Mouse (Mus musculus) layer of hippocampus, adult 2 months (tissue): ENCODE results near the gene Armc12. TPM values are rescaled to one million over a fixed set of nuclear protein-coding genes. Genes with fewer than 3 reads are reported as not detected.
A peak's percentile ranks its signal among the peaks of the same experiment; 100 is the strongest.

Experiments
- DNase-seq, 2 experiments: peaks; one replicate each; pipeline ENCODE4 v3.0.0; 2022; ENCODE audit warnings: low spot score in 2 of 2
- H3K27ac ChIP-seq: fragments of 200-600 bp; 2 replicates; pipeline ENCODE4 v1.8.1; 2022
- H3K4me3 ChIP-seq: fragments of 200-600 bp; 2 replicates; pipeline ENCODE4 v1.8.1; 2022; ENCODE audit warnings: mild to moderate bottlenecking
- CTCF ChIP-seq: fragments of 200-600 bp; conservative IDR thresholded peaks from 2 replicates; pipeline ENCODE4 v1.8.1; 2022; ENCODE audit warnings: antibody characterized with exemption, mild to moderate bottlenecking, moderate library complexity
- long read RNA-seq, 2 experiments: library from polyadenylated mRNA; stranded (forward); transcript quantifications; one replicate each; pipeline ENCODE4 v2.0.0; 2021; ENCODE audit warnings: borderline mapping rate in 2 of 2
- total RNA-seq, 2 experiments: library from RNA; stranded (reverse); gene quantifications; 2 replicates each; pipeline ENCODE4 v1.2.3; 2021

The Armc12 gene
- not detected for total RNA-seq
- long read RNA-seq, experiment 1 = 0 reads
- long read RNA-seq, experiment 2 = 0 reads

DNA sequence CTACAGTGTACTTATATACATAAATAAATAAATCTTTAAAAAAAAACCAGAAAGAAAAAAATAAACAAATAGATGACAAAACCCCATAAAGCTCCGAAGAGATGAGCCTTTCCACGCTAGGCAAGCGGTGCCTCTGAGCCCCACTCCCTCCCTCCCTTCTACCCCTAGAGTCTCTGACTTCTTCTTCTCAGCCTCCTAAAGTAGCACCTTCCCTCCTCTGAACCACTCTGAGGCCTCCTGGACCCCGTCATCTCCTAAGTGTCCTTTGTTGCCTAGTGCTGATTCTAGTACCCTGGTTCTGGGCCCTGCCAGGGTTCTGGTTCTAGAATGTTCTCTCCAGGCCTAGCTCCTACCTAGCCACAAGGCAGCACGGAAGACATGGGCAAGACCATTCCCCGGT, at the start of gene Armc12:
Armc12 (plus strand) TSS at position 301 of the 400 bp plus-strand sequence.
- no peak within 1 kb of the TSS for H3K4me3 ChIP-seq
- H3K27ac ChIP-seq = no peak within 1 kb of the TSS
- TF ChIP-seq CTCF = no peak
- DNase-seq = no peak

DNA sequence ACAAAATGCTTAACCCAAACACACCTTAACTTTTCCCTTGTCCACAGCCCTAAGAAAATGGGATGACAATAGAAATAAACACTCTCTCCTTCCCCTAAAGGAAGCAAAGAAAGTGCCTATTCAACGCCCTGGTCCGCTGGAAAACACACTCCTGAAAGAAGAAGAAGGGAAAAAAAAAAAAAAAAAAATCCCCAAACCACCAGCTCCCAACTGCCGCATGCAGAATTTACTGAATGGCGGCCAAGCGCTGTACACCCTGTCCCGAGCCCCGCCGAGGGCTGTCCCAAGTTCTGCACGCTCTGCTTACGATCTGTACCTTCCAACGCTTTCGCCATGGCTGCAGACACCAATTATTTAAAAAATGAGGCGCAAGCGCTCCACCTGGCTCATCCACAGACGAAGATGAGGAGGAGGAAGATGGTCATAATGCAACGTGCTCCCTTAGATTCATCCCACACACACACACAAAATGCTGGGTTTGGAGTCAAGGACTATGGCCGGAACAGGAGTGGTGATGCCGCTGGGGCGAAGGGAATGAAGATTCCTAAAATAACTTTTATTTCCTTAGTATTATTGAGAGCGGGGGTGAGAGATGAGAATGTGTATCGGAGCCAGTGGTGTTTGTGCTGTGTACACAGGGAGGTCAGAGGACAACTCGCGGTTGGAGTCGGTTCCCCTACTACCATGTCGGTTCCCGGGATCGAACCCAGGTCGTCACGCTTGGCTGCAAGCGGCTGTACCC, 45.7 kb upstream of the Armc12 start:
- H3K27ac ChIP-seq = peak overlapping the region; percentile 86
- peak in 1 of 2 experiments; percentile 30 for DNase-seq
- peak overlapping the region; percentile 65 for H3K4me3 ChIP-seq
- TF ChIP-seq CTCF = no peak

DNA sequence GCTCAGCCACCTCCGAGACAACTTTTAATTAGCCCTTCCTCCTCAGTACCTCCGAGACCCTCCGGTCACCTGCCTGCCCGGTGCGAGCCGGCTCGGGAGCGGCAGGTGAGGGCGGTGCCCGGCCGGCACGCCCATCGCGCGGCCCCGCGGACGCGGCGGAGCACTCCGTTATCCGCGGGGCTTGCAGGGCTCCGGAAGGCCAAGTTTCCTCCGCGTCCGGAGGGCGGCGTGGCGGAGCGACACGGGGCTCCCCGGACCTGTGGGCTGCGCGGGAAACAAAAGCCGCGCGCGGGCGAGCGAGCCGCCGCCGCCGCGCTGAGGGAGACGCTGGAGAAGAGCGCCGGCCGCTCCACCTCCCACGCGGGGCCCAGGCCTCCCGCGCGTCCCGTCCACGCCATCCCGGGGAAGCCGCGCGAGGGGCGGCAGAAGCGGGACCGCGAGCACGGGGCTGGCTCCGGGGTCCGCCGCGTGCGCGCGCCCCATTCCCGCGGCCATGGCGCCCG, 45.1 kb upstream of the Armc12 start:
- H3K4me3 ChIP-seq = peak overlapping the region; percentile 65
- peak overlapping the region; percentile 86 for H3K27ac ChIP-seq
- DNase-seq = peak in 1 of 2 experiments; percentile 28
- peak; percentile 45 for TF ChIP-seq CTCF

- Histone ChIP-seq H3K4me3 (peak overlapping the region; percentile 65), H3K27ac (peak overlapping the region; percentile 86; the same call in 1 of the 2 replicates)
- TF ChIP-seq CTCF = no peak
- peak; percentile 96 to 97 for DNase-seq
Observed at GRCm38 (mm10) chr17:28485977-28486400, 44.6 kb upstream of the Armc12 start.

GRCm38 (mm10) chr17:28486720-28487119, 43.9 kb upstream of the Armc12 start:
- TF ChIP-seq CTCF = no peak
- no peak for DNase-seq
- H3K27ac ChIP-seq = no peak overlapping the region
- H3K4me3 ChIP-seq = no peak overlapping the region

GRCm38 (mm10) chr17:28487584-28488257, 42.9 kb upstream of the Armc12 start:
- peak overlapping the region; percentile 36; the same call in 1 of the 2 replicates for H3K27ac ChIP-seq
- DNase-seq = no peak
- H3K4me3 ChIP-seq = no peak overlapping the region
- no peak for TF ChIP-seq CTCF

DNA sequence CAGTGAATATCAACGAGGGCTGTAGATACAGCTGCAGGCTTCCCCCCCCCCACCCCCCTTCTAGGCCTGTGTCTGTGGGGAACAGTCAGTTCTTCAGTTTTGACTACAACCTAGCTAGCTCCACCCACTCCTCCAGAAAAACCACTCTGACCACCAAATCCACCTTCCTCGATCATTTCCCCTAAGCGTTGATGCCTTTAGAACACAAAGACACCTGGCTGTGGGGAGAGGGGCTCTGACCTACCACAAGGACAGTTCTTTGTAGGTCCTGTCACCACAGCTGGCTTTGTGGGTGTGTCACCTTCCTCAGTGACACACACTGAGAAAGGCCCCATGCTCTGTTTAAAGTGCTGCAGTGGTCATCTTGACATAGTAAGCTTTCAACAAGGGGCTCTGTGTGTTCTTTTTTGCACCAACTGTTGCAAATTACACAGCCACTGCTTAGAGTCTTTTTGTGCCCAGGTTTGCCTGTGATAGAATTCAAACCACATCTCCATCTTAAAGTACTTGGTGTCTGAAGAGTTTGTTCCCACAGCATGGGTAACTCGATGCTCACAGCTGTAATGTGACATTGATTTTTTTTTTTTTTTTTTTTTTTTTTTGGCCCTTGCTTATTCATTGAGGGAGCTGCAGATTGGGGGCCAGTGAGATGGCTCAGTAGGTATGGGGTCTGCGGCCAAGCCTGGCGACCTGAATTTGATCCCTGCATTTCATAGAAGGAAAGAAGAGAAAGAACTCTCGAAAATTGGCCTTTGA, 42.2 kb upstream of the Armc12 start:
- TF ChIP-seq CTCF = no peak
- H3K4me3 ChIP-seq = no peak overlapping the region
- DNase-seq = no peak
- H3K27ac ChIP-seq = no peak overlapping the region

DNA sequence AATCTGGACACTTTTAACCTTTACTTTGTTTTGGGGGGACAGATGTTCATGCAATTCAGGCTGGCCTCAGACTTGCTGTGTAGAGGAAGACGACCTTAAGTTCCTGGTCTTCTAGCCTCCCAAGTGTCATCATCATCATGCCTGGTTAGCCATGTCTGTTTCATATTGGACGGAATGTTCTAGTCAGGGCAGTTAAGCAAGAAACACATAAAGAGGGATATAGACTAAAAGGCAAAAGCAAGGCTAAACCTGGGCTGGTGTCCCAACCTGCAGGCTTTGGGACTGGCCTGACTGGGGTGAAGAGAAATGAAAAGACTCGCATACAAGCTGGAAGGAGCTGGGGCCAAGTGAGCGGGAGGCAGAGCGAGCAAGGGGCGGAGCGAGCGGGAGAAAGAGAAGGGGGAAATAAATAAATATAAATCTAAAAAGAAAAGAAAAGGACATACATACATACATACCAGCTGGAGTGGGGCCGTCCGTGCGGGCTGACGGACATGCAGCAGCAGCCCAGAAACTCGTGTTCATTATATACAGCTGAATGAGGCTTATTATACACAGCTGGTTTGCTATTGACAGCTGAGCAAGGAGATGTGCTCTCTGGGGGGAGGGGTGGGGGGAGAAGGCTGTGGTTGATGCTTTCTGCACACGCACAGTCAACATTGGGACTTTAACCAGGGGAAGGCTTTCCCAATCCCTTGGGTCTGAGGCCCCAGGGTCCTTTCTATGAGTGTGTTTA, 39.4 kb upstream of the Armc12 start:
- no peak overlapping the region for H3K4me3 ChIP-seq
- no peak for TF ChIP-seq CTCF
- H3K27ac ChIP-seq = no peak overlapping the region
- DNase-seq = no peak

DNA sequence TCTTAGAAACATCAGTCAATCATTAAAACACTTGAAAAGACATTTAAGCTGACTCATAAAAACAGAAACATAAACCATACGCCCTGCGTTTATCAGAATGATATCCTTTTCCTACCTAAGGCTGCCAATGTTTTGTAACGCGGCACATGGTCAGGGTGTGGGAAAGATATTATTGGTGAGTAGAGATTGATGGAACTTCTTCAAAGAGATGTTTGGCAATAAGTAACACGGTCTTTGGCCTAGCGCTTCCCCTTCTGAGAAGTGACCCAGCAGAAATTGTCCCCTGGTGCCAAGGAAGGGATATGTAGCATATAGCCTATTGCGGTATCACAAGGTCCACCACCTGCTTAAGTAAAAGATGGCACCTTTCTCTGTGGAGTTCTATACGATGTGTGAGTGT, 34.8 kb upstream of the Armc12 start:
- Histone ChIP-seq H3K27ac (no peak overlapping the region), H3K4me3 (no peak overlapping the region)
- no peak for DNase-seq
- no peak for TF ChIP-seq CTCF

DNA sequence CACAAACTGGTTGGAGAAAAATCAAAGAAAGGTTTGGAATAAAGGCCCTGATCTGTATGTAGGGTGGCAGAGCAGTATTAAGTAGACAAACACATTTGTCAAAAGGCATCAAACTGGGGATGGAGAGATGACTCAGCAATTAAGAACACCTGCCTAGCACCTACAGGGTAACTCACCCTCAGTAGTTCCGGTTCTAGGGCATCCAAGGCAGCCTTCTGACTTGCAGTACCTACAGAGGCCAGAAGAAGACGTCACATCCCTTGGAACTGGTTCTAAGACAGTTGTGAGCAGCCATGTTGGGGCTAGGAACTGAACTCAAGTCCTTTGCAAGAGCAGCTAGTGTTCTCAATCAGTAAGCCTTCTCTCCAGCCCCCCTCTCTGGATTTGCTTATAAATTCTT, 31.4 kb upstream of the Armc12 start:
- no peak for DNase-seq
- TF ChIP-seq CTCF = no peak
- Histone ChIP-seq H3K4me3 (no peak overlapping the region), H3K27ac (no peak overlapping the region)

DNA sequence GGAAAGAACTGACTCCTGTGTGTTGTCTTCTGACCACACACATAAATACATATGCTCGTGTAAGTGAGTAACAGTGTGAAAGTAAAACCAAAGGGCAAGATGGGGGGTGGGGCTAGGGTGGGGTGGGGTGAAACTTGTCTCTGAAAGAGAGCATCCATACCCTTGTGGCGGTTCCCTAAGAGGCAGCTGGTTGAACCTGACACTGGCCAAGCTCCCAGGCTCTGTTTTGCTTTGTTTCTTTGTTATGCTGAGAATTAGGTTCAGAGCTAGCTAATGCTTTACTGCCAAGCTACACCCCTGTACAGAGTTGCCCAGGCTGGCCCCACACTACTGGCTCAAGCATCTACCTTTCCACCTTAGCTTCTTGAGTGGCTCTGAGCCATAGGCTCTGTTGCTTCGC, 30.1 kb upstream of the Armc12 start:
- Histone ChIP-seq H3K4me3 (no peak overlapping the region), H3K27ac (no peak overlapping the region)
- no peak for DNase-seq
- TF ChIP-seq CTCF = no peak

DNA sequence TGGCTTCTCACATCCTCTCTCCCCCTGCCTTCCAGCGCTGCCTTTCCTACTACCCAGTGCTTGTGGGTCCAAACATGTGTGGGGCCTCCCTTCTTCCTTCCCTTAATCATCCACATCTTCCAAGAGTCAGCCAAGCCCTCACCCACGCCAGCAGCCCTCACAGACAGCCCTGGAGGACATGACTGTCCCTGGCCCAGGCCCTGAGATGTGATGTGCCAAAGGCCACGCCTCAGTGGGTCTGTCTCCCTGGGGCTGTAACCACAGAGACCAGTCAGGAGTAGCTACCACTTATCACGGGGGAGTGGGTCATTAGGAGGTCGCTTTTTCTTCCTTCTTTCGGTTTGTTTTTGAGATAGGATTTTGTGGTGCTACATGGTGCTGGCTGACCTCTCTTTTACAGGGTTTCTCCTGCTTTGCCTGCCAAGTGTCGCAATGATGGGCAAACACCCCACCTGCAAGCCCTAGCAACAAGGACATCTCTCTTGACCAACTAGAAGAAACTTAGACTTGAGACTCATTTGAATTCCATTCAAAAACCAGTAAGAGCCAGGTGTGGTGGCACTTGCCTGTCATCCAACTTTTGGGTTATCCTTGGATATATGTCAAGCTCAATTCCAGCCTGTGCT, 28.3 kb upstream of the Armc12 start:
- Histone ChIP-seq H3K27ac (no peak overlapping the region), H3K4me3 (no peak overlapping the region)
- no peak for DNase-seq
- no peak for TF ChIP-seq CTCF
